In genomic region chr15:97195628-97196027, GRCm38 (mm10) we compare ENCODE assay signal across 9 mouse cellular contexts. TPM values are rescaled to one million over a fixed set of nuclear protein-coding genes. Genes with fewer than 3 reads are reported as not detected.
DNase-seq lines count a peak whose midpoint lies in the region; ATAC-seq lines count a peak whose summit lies in the region.
"Had no signal": no experiment of that assay in that cellular context is flagged by ENCODE, and none has a peak within 500 bp of the region (broad histone marks: within the 10 kb centered on the region; RNA-seq: fewer than 3 reads in every experiment).

No protein-coding gene starts in this region.

- no peak overlapping the region for H3K27ac ChIP-seq in forebrain, embryonic 12.5 days
- H3K27ac ChIP-seq in forebrain, embryonic 10.5 days = no peak overlapping the region
- H3K27ac ChIP-seq in neural tube, embryonic 13.5 days (replicated peaks) = no peak overlapping the region
- H3K27ac ChIP-seq in midbrain, embryonic 16.5 days (ENCODE audit: low read length) = no peak overlapping the region
- H3K27ac ChIP-seq: neural tube, embryonic 12.5 days had no signal

- H3K9me3 ChIP-seq in forebrain, embryonic 12.5 days = no peaks in the 10 kb centered on the region
- no peaks in the 10 kb centered on the region for H3K9me3 ChIP-seq in forebrain, embryonic 10.5 days
- H3K9me3 ChIP-seq in neural tube, embryonic 13.5 days = no peaks in the 10 kb centered on the region
- H3K9me3 ChIP-seq in midbrain, embryonic 16.5 days (replicated peaks; ENCODE audit: control insufficient read depth, low read length, poor library complexity, severe bottlenecking) = no peaks in the 10 kb centered on the region
- H3K9me3 ChIP-seq: neural tube, embryonic 12.5 days had no signal

- 0% methylated on average over 1 of the region's 1 CpGs for WGBS in forebrain, embryonic 12.5 days
- 0% methylated on average over 1 of the region's 1 CpGs for WGBS in forebrain, embryonic 10.5 days
- WGBS in neural tube, embryonic 13.5 days = 0% methylated on average over 1 of the region's 1 CpGs
- 0% methylated on average over 1 of the region's 1 CpGs for WGBS in midbrain, embryonic 16.5 days

- H3K4me2 ChIP-seq in forebrain, embryonic 12.5 days = no peak overlapping the region
- H3K4me2 ChIP-seq in neural tube, embryonic 13.5 days = no peak overlapping the region
- H3K4me2 ChIP-seq in midbrain, embryonic 16.5 days (ENCODE audit: low read length) = no peak overlapping the region
- H3K4me2 ChIP-seq: neural tube, embryonic 12.5 days had no signal

- H3K4me1 ChIP-seq in forebrain, embryonic 12.5 days = no peaks in the 10 kb centered on the region
- no peaks in the 10 kb centered on the region for H3K4me1 ChIP-seq in forebrain, embryonic 10.5 days
- no peaks in the 10 kb centered on the region for H3K4me1 ChIP-seq in neural tube, embryonic 13.5 days (replicated peaks)
- H3K4me1 ChIP-seq in midbrain, embryonic 16.5 days (ENCODE audit: control insufficient read depth, insufficient read depth, low read length) = no peaks in the 10 kb centered on the region
- H3K4me1 ChIP-seq: neural tube, embryonic 12.5 days had no signal

- 0 out of 2 replicates have a peak, but pooled peaks have one; percentile 63 for ATAC-seq in forebrain, embryonic 12.5 days (ENCODE audit: low FRiP score)
- peak; percentile 53; the same call in 1 of the 2 replicates for ATAC-seq in neural tube, embryonic 13.5 days (ENCODE audit: low read depth)
- peak; percentile 62; the same call in 1 of the 2 replicates for ATAC-seq in midbrain, embryonic 16.5 days

- H3K4me3 ChIP-seq in forebrain, embryonic 12.5 days (replicated peaks) = no peak overlapping the region
- no peak overlapping the region for H3K4me3 ChIP-seq in forebrain, embryonic 10.5 days
- H3K4me3 ChIP-seq in neural tube, embryonic 13.5 days = no peak overlapping the region
- no peak overlapping the region for H3K4me3 ChIP-seq in midbrain, embryonic 16.5 days (ENCODE audit: low read depth, low read length)
- H3K4me3 ChIP-seq: neural tube, embryonic 12.5 days had no signal

- H3K27me3 ChIP-seq in forebrain, embryonic 12.5 days = no peaks in the 10 kb centered on the region
- no peaks in the 10 kb centered on the region for H3K27me3 ChIP-seq in forebrain, embryonic 10.5 days (ENCODE audit: poor library complexity, severe bottlenecking)
- H3K27me3 ChIP-seq in neural tube, embryonic 13.5 days = no peaks in the 10 kb centered on the region
- no peaks in the 10 kb centered on the region for H3K27me3 ChIP-seq in midbrain, embryonic 16.5 days (ENCODE audit: control insufficient read depth, insufficient read depth, low read depth, low read length)
- H3K27me3 ChIP-seq: neural tube, embryonic 12.5 days had no signal

- H3K9ac ChIP-seq in forebrain, embryonic 12.5 days = no peak overlapping the region
- H3K9ac ChIP-seq in neural tube, embryonic 13.5 days = no peak overlapping the region
- H3K9ac ChIP-seq in midbrain, embryonic 16.5 days (ENCODE audit: low read depth, low read length) = no peak overlapping the region
- H3K9ac ChIP-seq: neural tube, embryonic 12.5 days had no signal

- no peak for DNase-seq in forebrain, embryonic 10.5 days (ENCODE audit: extremely low spot score, low spot score)
- no peak for DNase-seq in neural tube, embryonic 10.5 days (ENCODE audit: extremely low spot score, low spot score)
- DNase-seq in embryo, embryonic 10.5 days (ENCODE audit: low spot score) = peak; percentile 85
- DNase-seq in kidney, postnatal 14 days = peak; percentile 67
- DNase-seq in ovary, postnatal 36 days (ENCODE audit: low spot score) = no peak

- no peaks in the 10 kb centered on the region for H3K36me3 ChIP-seq in forebrain, embryonic 12.5 days (replicated peaks)
- H3K36me3 ChIP-seq in forebrain, embryonic 10.5 days (replicated peaks) = no peaks in the 10 kb centered on the region
- no peaks in the 10 kb centered on the region for H3K36me3 ChIP-seq in neural tube, embryonic 13.5 days
- no peaks in the 10 kb centered on the region for H3K36me3 ChIP-seq in midbrain, embryonic 16.5 days (ENCODE audit: control insufficient read depth, insufficient read depth, low read length)
- H3K36me3 ChIP-seq: neural tube, embryonic 12.5 days had no signal

RNA-seq across cellular contexts. Expression of gene Pced1b, which starts 51.3 kb away (rescaled TPM):
- polyA plus RNA-seq in forebrain, embryonic 12.5 days (2016; fragmentation: Nextera tagmentation; extraction: Ambion mirVana) = 3.3 and 4.2 TPM in 2 replicates
- 2.8 and 3.2 TPM in 2 replicates for polyA plus RNA-seq in forebrain, embryonic 10.5 days (2016; fragmentation: Nextera tagmentation; extraction: Ambion mirVana)
- polyA plus RNA-seq in neural tube, embryonic 13.5 days (2015; fragmentation: Nextera tagmentation; extraction: Ambion mirVana) = 3.0 and 3.1 TPM in 2 replicates
- 5.3 and 7.5 TPM in 2 replicates for polyA plus RNA-seq in midbrain, embryonic 16.5 days (2015; fragmentation: Nextera tagmentation; extraction: Ambion mirVana)

RNA-seq across cellular contexts. Expression of gene Amigo2, which starts 51.5 kb away (rescaled TPM):
- 3.9 and 4.5 TPM in 2 replicates for polyA plus RNA-seq in forebrain, embryonic 12.5 days (2016; fragmentation: Nextera tagmentation; extraction: Ambion mirVana)
- polyA plus RNA-seq in forebrain, embryonic 10.5 days (2016; fragmentation: Nextera tagmentation; extraction: Ambion mirVana) = 2.5 TPM in 2 replicates
- polyA plus RNA-seq in neural tube, embryonic 13.5 days (2015; fragmentation: Nextera tagmentation; extraction: Ambion mirVana) = 6.3 and 6.7 TPM in 2 replicates
- 18.0 and 19.7 TPM in 2 replicates for polyA plus RNA-seq in midbrain, embryonic 16.5 days (2015; fragmentation: Nextera tagmentation; extraction: Ambion mirVana)

Comparison
In these comparisons a context has a peak if more than half of its experiments do, and no peak if none do; other contexts are left out.
1. DNase-seq: peak in embryo, embryonic 10.5 days (single experiment) and kidney, postnatal 14 days (single experiment); none in forebrain, embryonic 10.5 days (single experiment), neural tube, embryonic 10.5 days (single experiment) and ovary, postnatal 36 days (single experiment).
2. Peak in every context shown above with its lines, with median percentiles within 50 percentile points of each other: ATAC-seq.